Mouse (Mus musculus) E14TG2a.4 (cell line): ENCODE results near the gene Fgd5.

ENCODE experiments used
- CTCF ChIP-seq: conservative IDR thresholded peaks from 2 replicates; pipeline ENCODE4 v1.5.1; 2014; ENCODE audit warnings: low read length
- POU5F1 ChIP-seq: IDR thresholded peaks from 2 replicates; pipeline ENCODE4 v1.6.1; 2014; ENCODE audit warnings: low read length, borderline replicate concordance

GRCm38 (mm10) chr6:92036372-92036771 lies 57.7 kb downstream of the Fgd5 start:
- TF ChIP-seq CTCF (no peak), POU5F1 (no peak)
